Mouse (Mus musculus) kidney, embryonic 16.5 days (tissue): Measurements from ENCODE around the gene Hes7. TPM values are rescaled to one million over a fixed set of nuclear protein-coding genes. Genes with fewer than 3 reads are reported as not detected.
A peak's percentile ranks its signal among the peaks of the same experiment; 100 is the strongest.

Experiments
- ATAC-seq: fragments of 200-750 bp; cut with Nextera tagmentation; 2 replicates; pipeline ENCODE4 v1.8.0; 2017; ENCODE audit warnings: moderate TSS enrichment; ENCODE audit not compliant: low FRiP score, low TSS enrichment
- H3K27ac ChIP-seq: fragments of 300-500 bp; sonication (generic); 2 replicates; pipeline ENCODE4 v1.5.1; 2014; ENCODE audit warnings: low read length
- H3K27me3 ChIP-seq: fragments of 300-500 bp; sonication (generic); 2 replicates; pipeline ENCODE4 v1.6.1; 2014; ENCODE audit warnings: low read length, control low read depth, mixed read lengths; ENCODE audit not compliant: insufficient read depth
- H3K36me3 ChIP-seq: fragments of 300-500 bp; sonication (generic); 2 replicates; pipeline ENCODE4 v1.6.1; 2014; ENCODE audit warnings: low read length, control low read depth, mixed read lengths; ENCODE audit not compliant: insufficient read depth
- H3K4me1 ChIP-seq: fragments of 300-500 bp; sonication (generic); 2 replicates; pipeline ENCODE4 v1.6.1; 2014; ENCODE audit warnings: low read length, control low read depth, mixed read lengths; ENCODE audit not compliant: insufficient read depth
- H3K4me2 ChIP-seq: fragments of 300-500 bp; sonication (generic); replicated peaks from 2 replicates; pipeline ENCODE4 v1.6.1; 2014; ENCODE audit warnings: low read depth, low read length
- H3K4me3 ChIP-seq: fragments of 300-500 bp; sonication (generic); 2 replicates; pipeline ENCODE4 v1.5.1; 2014; ENCODE audit warnings: mild to moderate bottlenecking, low read length
- H3K9ac ChIP-seq: fragments of 300-500 bp; sonication (generic); replicated peaks from 2 replicates; pipeline ENCODE4 v1.6.1; 2014; ENCODE audit warnings: low read length
- H3K9me3 ChIP-seq: fragments of 300-500 bp; sonication (generic); 2 replicates; pipeline ENCODE4 v1.6.1; 2016; ENCODE audit warnings: low read length, control low read depth
- WGBS: fragments of 180-500 bp; shearing (Covaris S2); extraction: QIAGEN DNeasy Blood & Tissue Kit; methylation state at CpG from one replicate; pipeline ENCODE4 v1.1.7; 2014; 5-methylcytosine and 5-hydroxymethylcytosine counted together
- polyA plus RNA-seq: library from polyadenylated mRNA; unstranded; fragments of >200 nt; fragmentation: Nextera tagmentation; extraction: Ambion mirVana; gene quantifications from 2 replicates; pipeline ENCODE4 v1.2.1, GENCODE M21; 2015

Hes7 gene
- polyA plus RNA-seq, 1 experiment from 2014 or later = 0.39 TPM

- Histone ChIP-seq H3K9me3 (no peaks in the 10 kb centered on the region), H3K4me3 (peak overlapping the region; percentile 58), H3K4me2 (peak overlapping the region; percentile 88), H3K27me3 (no peaks in the 10 kb centered on the region), H3K36me3 (no peaks in the 10 kb centered on the region), H3K4me1 (peaks cover 28% of the 10 kb centered on the region), H3K27ac (peak overlapping the region; percentile 86), H3K9ac (peak overlapping the region; percentile 71)
- peak; percentile 7; the same call in 1 of the 2 replicates for ATAC-seq
- WGBS = under 1% methylated on average over 29 of the region's 29 CpGs
Measured at GRCm38 (mm10) chr11:69123056-69123692, 3.0 kb downstream of the Hes7 start.

GRCm38 (mm10) chr11:69123693-69124497 lies 3.7 kb downstream of the Hes7 start:
- Histone ChIP-seq H3K36me3 (no peaks in the 10 kb centered on the region), H3K27ac (peak overlapping the region; percentile 67), H3K4me3 (peak overlapping the region; percentile 58), H3K9me3 (no peaks in the 10 kb centered on the region), H3K4me1 (peaks cover 27% of the 10 kb centered on the region), H3K4me2 (peak overlapping the region; percentile 88), H3K9ac (peak overlapping the region; percentile 66), H3K27me3 (no peaks in the 10 kb centered on the region)
- ATAC-seq = peak; percentile 65
- under 1% methylated on average over 31 of the region's 31 CpGs for WGBS

- H3K4me1 ChIP-seq = peaks cover 21% of the 10 kb centered on the region
- no peaks in the 10 kb centered on the region for H3K27me3 ChIP-seq
- peak; percentile 37; the same call in 1 of the 2 replicates for ATAC-seq
- WGBS = 0% methylated on average over 3 of the region's 3 CpGs
- no peaks in the 10 kb centered on the region for H3K36me3 ChIP-seq
- no peak overlapping the region for H3K27ac ChIP-seq
- H3K4me2 ChIP-seq = peak overlapping the region; percentile 88
- H3K9ac ChIP-seq = no peak overlapping the region
- no peaks in the 10 kb centered on the region for H3K9me3 ChIP-seq
- peak overlapping the region; percentile 58; the same call in 1 of the 2 replicates for H3K4me3 ChIP-seq
Measured at GRCm38 (mm10) chr11:69124498-69124847, 4.3 kb downstream of the Hes7 start.

- H3K4me1 ChIP-seq = peaks cover 13% of the 10 kb centered on the region
- ATAC-seq = peak; percentile 44
- no peaks in the 10 kb centered on the region for H3K9me3 ChIP-seq
- H3K27ac ChIP-seq = peak overlapping the region; percentile 67; the same call in 1 of the 2 replicates
- under 1% methylated on average over 24 of the region's 24 CpGs for WGBS
- H3K4me3 ChIP-seq = peak overlapping the region; percentile 61
- H3K9ac ChIP-seq = peak overlapping the region; percentile 63
- H3K4me2 ChIP-seq = peak overlapping the region; percentile 77
- H3K27me3 ChIP-seq = no peaks in the 10 kb centered on the region
- no peaks in the 10 kb centered on the region for H3K36me3 ChIP-seq
Measured at GRCm38 (mm10) chr11:69125041-69125851, 5.0 kb downstream of the Hes7 start.

- WGBS = 3% methylated on average over 3 of the region's 3 CpGs
- H3K9ac ChIP-seq = peak within 1 kb of the TSS; percentile 63
Measured at GRCm38 (mm10) chr11:69125852-69125918, 5.5 kb downstream of the Hes7 start, which contains the start of gene Aloxe3. Gene Aloxe3 (plus strand): TSS chr11:69125896.

GRCm38 (mm10) chr11:69125919-69126705 lies 5.9 kb downstream of the Hes7 start:
- Histone ChIP-seq H3K36me3 (no peaks in the 10 kb centered on the region), H3K4me2 (peak overlapping the region; percentile 77), H3K4me3 (peak overlapping the region; percentile 61), H3K27me3 (no peaks in the 10 kb centered on the region), H3K9me3 (no peaks in the 10 kb centered on the region), H3K9ac (peak overlapping the region; percentile 63), H3K4me1 (peaks cover 9% of the 10 kb centered on the region), H3K27ac (no peak overlapping the region)
- no peak for ATAC-seq
- WGBS = 14% methylated on average over 20 of the region's 20 CpGs

More at GRCm38 (mm10) chr11:69125852-69125918, 5.5 kb downstream of the Hes7 start, which contains the start of gene Aloxe3:
- Histone ChIP-seq H3K4me1 (peaks cover 9% of the 10 kb centered on the region), H3K36me3 (no peaks in the 10 kb centered on the region), H3K27me3 (no peaks in the 10 kb centered on the region), H3K4me3 (peak within 1 kb of the TSS; percentile 61), H3K4me2 (peak within 1 kb of the TSS; percentile 77), H3K9me3 (no peaks in the 10 kb centered on the region), H3K27ac (peak within 1 kb of the TSS; percentile 67; the same call in 1 of the 2 replicates)
- no peak for ATAC-seq

GRCm38 (mm10) chr11:69126706-69127095 lies 6.5 kb downstream of the Hes7 start:
- ATAC-seq = no peak
- Histone ChIP-seq H3K4me3 (no peak overlapping the region), H3K4me2 (peak overlapping the region; percentile 77), H3K4me1 (peaks cover 9% of the 10 kb centered on the region), H3K9me3 (no peaks in the 10 kb centered on the region), H3K36me3 (no peaks in the 10 kb centered on the region), H3K9ac (no peak overlapping the region), H3K27ac (no peak overlapping the region), H3K27me3 (no peaks in the 10 kb centered on the region)
- WGBS = 43% methylated on average over 2 of the region's 2 CpGs

- WGBS = 68% methylated on average over 8 of the region's 8 CpGs
- Histone ChIP-seq H3K9ac (no peak overlapping the region), H3K27me3 (no peaks in the 10 kb centered on the region), H3K4me3 (no peak overlapping the region), H3K36me3 (no peaks in the 10 kb centered on the region), H3K4me1 (peaks cover 9% of the 10 kb centered on the region), H3K4me2 (no peak overlapping the region), H3K27ac (no peak overlapping the region), H3K9me3 (no peaks in the 10 kb centered on the region)
- ATAC-seq = no peak
Measured at GRCm38 (mm10) chr11:69128426-69129122, 8.4 kb downstream of the Hes7 start.

- H3K9ac ChIP-seq = peak overlapping the region; percentile 57
- peak overlapping the region; percentile 80 for H3K4me2 ChIP-seq
- peak; percentile 23; the same call in 1 of the 2 replicates for ATAC-seq
- no peaks in the 10 kb centered on the region for H3K36me3 ChIP-seq
- no peaks in the 10 kb centered on the region for H3K4me1 ChIP-seq
- H3K9me3 ChIP-seq = no peaks in the 10 kb centered on the region
- H3K27ac ChIP-seq = no peak overlapping the region
- WGBS = 21% methylated on average over 5 of the region's 5 CpGs
- peak overlapping the region; percentile 51 for H3K4me3 ChIP-seq
- H3K27me3 ChIP-seq = no peaks in the 10 kb centered on the region
Measured at GRCm38 (mm10) chr11:69133566-69133922, 13.3 kb downstream of the Hes7 start.
